In the genomic region with DNA sequence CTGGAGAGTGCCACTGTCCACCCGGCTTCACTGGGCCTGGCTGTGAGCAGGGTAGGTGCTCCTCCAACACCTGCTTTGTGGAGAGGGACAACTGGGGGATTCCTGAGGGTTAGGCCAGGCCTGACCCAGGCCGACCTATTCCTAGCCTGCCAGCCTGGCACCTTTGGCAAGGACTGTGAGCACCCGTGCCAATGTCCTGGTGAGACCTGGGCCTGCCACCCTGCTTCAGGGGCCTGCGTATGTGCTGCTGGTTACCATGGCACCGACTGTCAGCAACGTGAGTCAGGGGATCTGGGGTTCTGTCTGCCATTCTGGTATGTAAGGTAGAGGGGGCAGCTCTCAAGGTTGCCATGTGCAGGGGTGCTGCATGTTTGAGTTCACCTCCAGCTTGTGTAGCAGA, we compare ENCODE assay signal across 21 mouse cellular contexts. TPM values are rescaled to one million over a fixed set of nuclear protein-coding genes. Genes with fewer than 3 reads are reported as not detected.
DNase-seq lines count a peak whose midpoint lies in the region; ATAC-seq and TF ChIP-seq lines count a peak whose summit lies in the region.
"Had no signal": no experiment of that assay in that cellular context is flagged by ENCODE, and none has a peak within 500 bp of the region (broad histone marks: within the 10 kb centered on the region; RNA-seq: fewer than 3 reads in every experiment).

No protein-coding gene starts in this region.

- H3K36me3 ChIP-seq in lung, postnatal 0 days (ENCODE audit: insufficient read depth, low read length) = no peaks in the 10 kb centered on the region
- H3K36me3 ChIP-seq: heart, embryonic 15.5 days; intestine, embryonic 15.5 days had no signal

- H3K9ac ChIP-seq in lung, postnatal 0 days (replicated peaks; ENCODE audit: low read depth) = no peak overlapping the region
- H3K9ac ChIP-seq: embryonic facial prominence, embryonic 13.5 days; forebrain, embryonic 12.5 days; heart, embryonic 15.5 days; hindbrain, embryonic 14.5 days; intestine, embryonic 15.5 days had no signal

- no peak overlapping the region for H3K4me2 ChIP-seq in lung, postnatal 0 days (replicated peaks; ENCODE audit: low read depth, low read length)
- H3K4me2 ChIP-seq: embryonic facial prominence, embryonic 13.5 days; forebrain, embryonic 12.5 days; heart, embryonic 11.5 days; heart, embryonic 15.5 days; hindbrain, embryonic 14.5 days; intestine, embryonic 15.5 days had no signal

- H3K9me3 ChIP-seq in lung, postnatal 0 days (ENCODE audit: low read length) = no peaks in the 10 kb centered on the region
- H3K9me3 ChIP-seq: heart, embryonic 15.5 days; intestine, embryonic 15.5 days had no signal

- no peak for ATAC-seq in lung, postnatal 0 days
- ATAC-seq: forebrain, embryonic 16.5 days; intestine, embryonic 15.5 days had no signal

- no peaks in the 10 kb centered on the region for H3K27me3 ChIP-seq in lung, postnatal 0 days (replicated peaks; ENCODE audit: insufficient read depth, low read length)
- H3K27me3 ChIP-seq: CH12.LX; embryonic facial prominence, embryonic 13.5 days; forebrain, embryonic 12.5 days; heart, embryonic 15.5 days; intestine, embryonic 15.5 days had no signal

- DNase-seq in cerebellum, adult 11-12 months = peak; percentile 24
- no peak for DNase-seq in cerebellum, adult 8-10 months
- DNase-seq in brain, adult 2 months (ENCODE audit: low read depth, low spot score) = peak; percentile 25
- DNase-seq in cerebellum, adult 9-11 months = peak; percentile 25
- DNase-seq in cerebellum, postnatal 36 days = peak; percentile 26 to 28
- no peak for DNase-seq in lung, postnatal 0 days (ENCODE audit: low spot score)
- no peak for DNase-seq in gastrocnemius, postnatal 4 days (ENCODE audit: low spot score in 2 of 2)
- DNase-seq: adrenal gland, adult 8-10 months; gastrocnemius, postnatal 10 days; heart, adult 2 months; heart, postnatal 14 days; kidney, adult 18-20 months had no signal

- H3K4me3 ChIP-seq in lung, postnatal 0 days (ENCODE audit: low read depth, low read length) = no peak overlapping the region
- H3K4me3 ChIP-seq: embryonic facial prominence, embryonic 13.5 days; forebrain, embryonic 12.5 days; heart, adult 2 months; heart, embryonic 15.5 days; intestine, embryonic 15.5 days had no signal

- WGBS in lung, postnatal 0 days = 76% methylated on average over 6 of the region's 6 CpGs

- H3K27ac ChIP-seq in lung, postnatal 0 days (ENCODE audit: low read length) = no peak overlapping the region
- H3K27ac ChIP-seq: embryonic facial prominence, embryonic 13.5 days; forebrain, embryonic 12.5 days; heart, adult 2 months; heart, embryonic 15.5 days; hindbrain, embryonic 14.5 days; intestine, embryonic 15.5 days had no signal

- TF ChIP-seq CTCF in lung, postnatal 0 days (IDR thresholded peaks at IDR 0.05) = no peak

- 0 out of 2 replicates have a peak, but pooled peaks cover 5% of the 10 kb centered on the region for H3K4me1 ChIP-seq in lung, postnatal 0 days (ENCODE audit: insufficient read depth, low read depth, low read length)
- H3K4me1 ChIP-seq: forebrain, embryonic 12.5 days; heart, embryonic 15.5 days had no signal

- no peak for TF ChIP-seq EP300 in lung, postnatal 0 days (IDR thresholded peaks at IDR 0.05)

RNA-seq across cellular contexts. Expression of gene Arhgef16, which starts 34.0 kb away (rescaled TPM):
- polyA plus RNA-seq in lung, postnatal 0 days (2015; fragmentation: Nextera tagmentation; extraction: Ambion mirVana) = 15.9 and 20.2 TPM in 2 replicates
- 1 to 10 TPM; 1.6 to 1.9 TPM for total RNA-seq in gastrocnemius, postnatal 4 days (2021)
- total RNA-seq: CH12.LX; hematopoietic stem cell, adult 5-6 weeks had no signal

Comparison
In these comparisons a context has a peak if more than half of its experiments do, and no peak if none do; other contexts are left out.
1. DNase-seq: peak in cerebellum, adult 11-12 months (single experiment), brain, adult 2 months (single experiment), cerebellum, adult 9-11 months (single experiment) and cerebellum, postnatal 36 days (2 of 2); none in cerebellum, adult 8-10 months (single experiment), lung, postnatal 0 days (single experiment) and gastrocnemius, postnatal 4 days (0 of 2).